Mouse (Mus musculus) liver, embryonic 14.5 days (tissue): ENCODE measurements at regions not wholly inside any gene's neighbourhood (a gene's known extent, or its start where the extent isn't known, plus 50 kb on each side); places are given as distances from the start of the nearest gene placed in this dataset.
A peak's percentile ranks its signal among the peaks of the same experiment; 100 is the strongest.

ENCODE experiments used
- ATAC-seq: fragments of 200-750 bp; cut with Nextera tagmentation; 2 replicates; pipeline ENCODE4 v1.8.0; 2017; ENCODE audit warnings: moderate number of reproducible peaks, mild to moderate bottlenecking, moderate library complexity; ENCODE audit not compliant: insufficient read depth
- DNase-seq, 3 experiments: peaks; one replicate each; pipeline ENCODE4 v3.0.0-alpha.2; 2012 to 2013; ENCODE audit warnings: low read depth in 3 of 3, low spot score in 3 of 3
- H3K27ac ChIP-seq: fragments of 300-500 bp; sonication (generic); 2 replicates; pipeline ENCODE4 v1.5.1; 2014; ENCODE audit warnings: moderate library complexity, mild to moderate bottlenecking, control low read depth, inconsistent platforms
- H3K27me3 ChIP-seq: fragments of 300-500 bp; sonication (generic); 2 replicates; pipeline ENCODE4 v1.6.1; 2014; ENCODE audit warnings: mild to moderate bottlenecking, low read length, moderate library complexity; ENCODE audit not compliant: control insufficient read depth, insufficient read depth
- H3K36me3 ChIP-seq: fragments of 300-500 bp; sonication (generic); replicated peaks from 2 replicates; pipeline ENCODE4 v1.6.1; 2014; ENCODE audit warnings: low read depth; ENCODE audit not compliant: control insufficient read depth, insufficient read depth
- H3K4me1 ChIP-seq, 2 experiments: fragments of 200-500 bp in 1 of 2; fragments of 300-500 bp in 1 of 2; sonication (generic) in 1 of 2; replicated peaks; 2 replicates each; pipeline ENCODE4 v1.6.1; 2012 to 2014; ENCODE audit warnings: antibody characterized with exemption in 1 of 2, inconsistent platforms in 1 of 2, low read length in 1 of 2; ENCODE audit not compliant: control insufficient read depth in 2 of 2, insufficient read depth in 2 of 2
- H3K4me2 ChIP-seq: fragments of 300-500 bp; sonication (generic); 2 replicates; pipeline ENCODE4 v1.6.1; 2014; ENCODE audit warnings: low read depth, mild to moderate bottlenecking, control low read depth, moderate library complexity
- H3K4me3 ChIP-seq, 2 experiments: fragments of 200-500 bp in 1 of 2; fragments of 300-500 bp in 1 of 2; sonication (generic) in 1 of 2; 2 replicates each; pipeline ENCODE4 v1.5.1; 2012 to 2014; ENCODE audit warnings: low read depth in 2 of 2, low read length in 2 of 2, mild to moderate bottlenecking in 2 of 2, control low read depth in 1 of 2, inconsistent platforms in 1 of 2, moderate library complexity in 1 of 2; ENCODE audit not compliant: insufficient read depth in 1 of 2
- H3K9ac ChIP-seq: fragments of 300-500 bp; sonication (generic); replicated peaks from 2 replicates; pipeline ENCODE4 v1.6.1; 2014; ENCODE audit warnings: mild to moderate bottlenecking, control low read depth, moderate library complexity
- H3K9me3 ChIP-seq: fragments of 300-500 bp; sonication (generic); 2 replicates; pipeline ENCODE4 v1.6.1; 2016; ENCODE audit warnings: low read length, mixed read lengths; ENCODE audit not compliant: control insufficient read depth
- CTCF ChIP-seq: IDR thresholded peaks from 2 replicates; pipeline ENCODE4 v1.5.1; 2016; ENCODE audit warnings: antibody characterized with exemption, low read depth, control low read depth
- EP300 ChIP-seq: IDR thresholded peaks from 2 replicates; pipeline ENCODE4 v1.6.1; 2016; ENCODE audit warnings: antibody characterized with exemption, low read depth
- WGBS: fragments of 180-500 bp; shearing (Covaris S2); extraction: QIAGEN DNeasy Blood & Tissue Kit; methylation state at CpG from one replicate; pipeline ENCODE4 v1.1.7; 2014; ENCODE audit not compliant: insufficient replicate concordance; 5-methylcytosine and 5-hydroxymethylcytosine counted together

DNA sequence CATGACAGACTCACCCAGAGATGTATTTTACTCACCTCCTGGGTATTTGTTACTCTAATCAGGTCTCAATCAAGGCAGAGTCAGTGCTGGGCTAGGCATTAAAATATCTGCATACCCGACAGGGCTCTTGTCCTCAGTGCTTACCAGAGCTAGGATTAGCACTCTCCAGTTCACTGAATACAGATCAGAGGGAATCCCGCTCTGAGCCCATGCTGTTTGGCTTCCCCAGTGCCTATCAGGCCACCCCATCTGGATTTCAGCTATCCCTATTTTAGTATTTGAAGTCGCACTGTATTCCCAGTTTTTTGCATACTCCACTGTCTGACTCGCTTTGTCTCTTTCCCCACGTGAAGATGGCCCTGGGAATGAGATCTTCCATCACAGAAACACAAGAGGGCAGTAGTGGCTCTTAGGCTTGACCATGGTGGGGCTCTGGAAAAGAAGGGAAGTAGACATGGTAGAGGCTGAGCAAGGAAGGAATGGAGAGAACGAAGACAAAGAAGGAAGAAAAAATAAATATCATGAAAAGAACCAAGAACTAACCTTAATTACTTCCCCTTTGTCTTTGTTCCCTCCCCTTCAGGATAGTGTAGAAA is 264.1 kb downstream of the Rnf152 start:
- H3K4me2 ChIP-seq = no peak overlapping the region
- H3K36me3 ChIP-seq = no peaks in the 10 kb centered on the region
- H3K27ac ChIP-seq = no peak overlapping the region
- H3K4me3 ChIP-seq = no peak overlapping the region
- WGBS = 13% methylated on average over 6 of the region's 6 CpGs
- H3K9me3 ChIP-seq = no peaks in the 10 kb centered on the region
- no peak overlapping the region for H3K9ac ChIP-seq
- H3K27me3 ChIP-seq = no peaks in the 10 kb centered on the region
- ATAC-seq = no peak
- DNase-seq = no peak
- H3K4me1 ChIP-seq = no peaks in the 10 kb centered on the region
- TF ChIP-seq EP300 = no peak
- peak; percentile 53; the same call in 1 of the 2 replicates for TF ChIP-seq CTCF

DNA sequence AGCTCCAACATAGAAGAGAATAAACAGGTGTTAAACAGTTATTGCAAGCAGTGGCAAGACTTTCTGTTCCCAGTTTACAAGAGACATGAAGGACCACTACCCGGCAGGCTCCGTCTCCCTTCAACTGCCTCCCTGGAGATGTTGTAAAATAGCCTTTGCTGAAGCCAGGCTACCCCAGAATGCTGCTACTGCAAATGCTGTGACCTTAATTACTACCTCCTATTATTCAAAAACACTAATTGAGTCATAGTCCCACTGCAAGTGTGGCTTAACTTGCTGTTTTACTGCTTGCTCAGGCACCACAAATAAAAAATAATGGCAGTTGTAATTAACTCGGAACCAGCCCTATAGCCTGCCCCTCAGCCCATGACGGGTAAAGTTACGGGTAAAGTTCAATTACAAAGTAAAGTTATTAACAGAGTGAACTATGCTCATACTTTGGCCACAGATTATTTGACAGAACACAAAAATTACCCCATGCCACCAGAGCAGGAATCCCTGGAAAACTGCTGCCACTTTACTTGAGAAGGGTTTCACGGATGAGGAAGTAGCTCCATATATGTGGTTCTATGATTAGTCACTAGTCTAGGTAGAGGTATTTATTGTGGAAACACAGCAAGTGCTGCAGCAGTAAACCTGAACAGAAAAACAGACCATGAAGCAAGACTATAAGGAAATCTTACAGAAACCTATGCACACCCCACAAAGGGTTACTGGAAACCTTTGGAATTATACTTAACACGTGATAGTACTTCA is 267.6 kb downstream of the Rnf152 start:
- DNase-seq (no peak), ATAC-seq (no peak)
- 62% methylated on average over 7 of the region's 7 CpGs for WGBS
- H3K4me3 ChIP-seq = no peak overlapping the region
- no peaks in the 10 kb centered on the region for H3K36me3 ChIP-seq
- no peaks in the 10 kb centered on the region for H3K27me3 ChIP-seq
- H3K27ac ChIP-seq = no peak overlapping the region
- TF ChIP-seq EP300 (no peak), CTCF (no peak)
- no peaks in the 10 kb centered on the region for H3K4me1 ChIP-seq
- no peaks in the 10 kb centered on the region for H3K9me3 ChIP-seq
- H3K9ac ChIP-seq = no peak overlapping the region
- no peak overlapping the region for H3K4me2 ChIP-seq

DNA sequence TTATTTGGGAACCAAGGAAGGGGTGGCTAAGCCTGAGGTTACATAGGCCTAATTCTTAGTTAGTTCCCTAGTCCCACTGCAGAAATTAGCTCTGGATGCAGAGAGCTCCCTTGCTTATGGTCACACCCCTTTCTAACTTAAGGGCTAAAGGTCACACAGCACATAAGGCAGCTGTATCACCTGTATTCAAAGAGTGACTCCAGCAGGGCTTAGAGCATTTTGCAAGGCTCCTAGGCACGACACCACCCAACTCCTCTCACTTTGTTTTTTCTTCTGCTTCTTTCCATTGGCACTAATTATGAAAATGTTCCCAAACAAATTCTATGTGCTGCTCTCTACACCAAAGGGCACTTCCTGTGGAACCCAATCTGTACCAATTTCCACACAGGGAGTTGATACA is 268.9 kb downstream of the Rnf152 start:
- Histone ChIP-seq H3K4me1 (no peaks in the 10 kb centered on the region), H3K4me2 (no peak overlapping the region), H3K9me3 (no peaks in the 10 kb centered on the region), H3K9ac (no peak overlapping the region), H3K4me3 (no peak overlapping the region), H3K27ac (no peak overlapping the region), H3K36me3 (no peaks in the 10 kb centered on the region), H3K27me3 (no peaks in the 10 kb centered on the region)
- no peak for DNase-seq
- TF ChIP-seq EP300 (no peak), CTCF (no peak)
- no peak for ATAC-seq
- 52% methylated on average over 1 of the region's 1 CpGs for WGBS

DNA sequence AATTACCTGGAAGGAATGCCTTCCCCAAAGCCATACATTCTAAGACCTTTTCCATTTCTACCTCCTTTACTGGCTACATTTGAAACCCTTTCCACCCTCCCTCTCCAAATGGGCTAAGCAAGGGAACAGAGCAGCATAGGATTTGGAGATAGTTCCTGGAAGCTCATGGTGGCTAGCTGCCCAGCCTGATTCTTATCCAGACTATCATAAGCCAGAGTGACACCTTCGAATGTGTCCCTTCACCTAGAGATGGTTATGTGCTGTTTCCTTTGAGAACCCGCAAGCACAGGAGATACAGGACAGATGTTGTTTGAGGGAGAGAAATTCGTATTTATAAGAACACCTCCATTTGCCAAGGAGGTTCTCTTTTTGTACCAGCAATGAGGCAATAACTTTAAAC is 272.0 kb downstream of the Rnf152 start:
- Histone ChIP-seq H3K4me2 (no peak overlapping the region), H3K9ac (no peak overlapping the region)

DNA sequence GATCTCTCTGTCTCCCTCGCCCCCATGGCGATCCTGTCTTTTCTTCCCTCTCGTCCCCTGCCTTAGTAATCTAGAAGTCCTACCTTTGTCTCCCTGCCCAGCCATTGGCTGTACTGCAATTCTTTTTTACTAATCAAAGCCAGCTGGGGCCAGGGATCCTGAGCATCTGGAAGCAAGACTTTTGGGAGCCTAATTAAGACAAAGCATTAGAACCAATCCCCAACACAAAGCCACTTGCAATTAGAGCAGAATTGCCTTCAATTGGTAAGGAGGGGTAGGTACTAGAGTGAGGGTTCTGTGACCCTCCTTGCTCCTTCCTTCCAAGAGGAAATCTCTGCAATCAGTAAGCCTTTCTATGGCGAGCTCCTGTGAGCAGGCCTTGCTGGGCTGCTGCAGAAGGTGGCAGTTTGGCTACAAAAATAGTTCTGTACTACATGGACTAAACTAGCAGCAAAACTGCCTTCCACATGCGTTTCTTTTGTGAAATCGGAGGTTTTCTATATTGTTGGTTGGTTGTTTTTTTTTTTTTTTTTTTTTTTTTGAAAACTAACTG is 272.9 kb downstream of the Rnf152 start:
- Histone ChIP-seq H3K4me3 (no peak overlapping the region), H3K36me3 (no peaks in the 10 kb centered on the region), H3K9ac (no peak overlapping the region), H3K9me3 (no peaks in the 10 kb centered on the region), H3K4me2 (no peak overlapping the region), H3K27ac (no peak overlapping the region), H3K4me1 (no peaks in the 10 kb centered on the region), H3K27me3 (no peaks in the 10 kb centered on the region)
- no peak for TF ChIP-seq CTCF
- no peak for TF ChIP-seq EP300
- WGBS = 53% methylated on average over 6 of the region's 6 CpGs
- ATAC-seq (no peak), DNase-seq (no peak)

More for the DNA sequence above, 272.0 kb downstream of the Rnf152 start:
- no peaks in the 10 kb centered on the region for H3K4me1 ChIP-seq
- ATAC-seq (no peak), DNase-seq (no peak)
- H3K9me3 ChIP-seq = no peaks in the 10 kb centered on the region
- TF ChIP-seq CTCF (no peak), EP300 (no peak)
- 42% methylated on average over 3 of the region's 3 CpGs for WGBS
- no peak overlapping the region for H3K4me3 ChIP-seq
- H3K36me3 ChIP-seq = no peaks in the 10 kb centered on the region
- no peak overlapping the region for H3K27ac ChIP-seq
- H3K27me3 ChIP-seq = no peaks in the 10 kb centered on the region
